Mouse (Mus musculus): Measurements from ENCODE around the gene Vps4a.
"Not testable (repeated sequence)": the region's sequence is repeated elsewhere in the genome, so short reads cannot be mapped to it uniquely, and the experiment has no call there.

DNA sequence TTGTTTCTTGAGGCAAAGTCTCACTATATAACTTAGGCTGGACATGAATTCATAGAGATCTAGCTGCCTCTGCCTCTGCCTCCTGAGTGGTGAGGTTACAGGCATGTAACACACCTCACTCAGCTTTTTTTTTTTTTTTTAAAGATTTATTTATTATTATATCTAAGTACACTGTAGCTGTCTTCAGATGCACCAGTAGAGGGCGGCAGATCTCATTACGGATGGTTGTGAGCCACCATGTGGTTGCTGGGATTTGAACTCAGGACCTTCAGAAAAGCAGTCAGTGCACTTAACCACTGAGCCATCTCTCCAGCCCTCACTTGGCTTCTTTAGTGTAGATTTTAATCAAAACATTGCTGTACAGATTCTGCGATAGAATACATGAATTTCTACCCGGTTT is 34.7 kb upstream of the Vps4a start:
- TF ChIP-seq GATA1 (IDR thresholded peaks at IDR 0.05; ENCODE audit: borderline replicate concordance, low read length); FLI1 (IDR thresholded peaks at IDR 0.05; ENCODE audit: low read length): not testable (repeated sequence)

Measured in megakaryocyte, embryonic 14.5 days (primary cell).